10 mouse cellular contexts compared by ENCODE assay signal in genomic region chr8:95411309-95411972, GRCm38 (mm10). TPM values are rescaled to one million over a fixed set of nuclear protein-coding genes. Genes with fewer than 3 reads are reported as not detected.
DNase-seq lines count a peak whose midpoint lies in the region; ATAC-seq and TF ChIP-seq lines count a peak whose summit lies in the region.
"Had no signal": no experiment of that assay in that cellular context is flagged by ENCODE, and none has a peak within 500 bp of the region (broad histone marks: within the 10 kb centered on the region; RNA-seq: fewer than 3 reads in every experiment).

No protein-coding gene starts in this region.

- TF ChIP-seq POLR2A in brain, embryonic 14.5 days (IDR thresholded peaks at IDR 0.05; ENCODE audit: borderline replicate concordance, extremely low read depth, insufficient read depth, insufficient read length, poor library complexity, severe bottlenecking), result no peak

- 49% methylated on average over 10 of the region's 10 CpGs for WGBS in hindbrain, embryonic 15.5 days
- 58% methylated on average over 10 of the region's 10 CpGs for WGBS in hindbrain, embryonic 11.5 days
- 27% methylated on average over 10 of the region's 10 CpGs for WGBS in heart, embryonic 12.5 days
- 30% methylated on average over 10 of the region's 10 CpGs for WGBS in lung, embryonic 15.5 days

- no peak overlapping the region for H3K9ac ChIP-seq in hindbrain, embryonic 15.5 days
- no peak overlapping the region for H3K9ac ChIP-seq in hindbrain, embryonic 11.5 days (ENCODE audit: low read depth, low read length)
- peak overlapping the region; percentile 45; the same call in 1 of the 2 replicates for H3K9ac ChIP-seq in heart, embryonic 12.5 days
- H3K9ac ChIP-seq in lung, embryonic 15.5 days, result no peak overlapping the region

- H3K27ac ChIP-seq in hindbrain, embryonic 15.5 days (replicated peaks), result no peak overlapping the region
- H3K27ac ChIP-seq in hindbrain, embryonic 11.5 days (ENCODE audit: low read depth, low read length), result no peak overlapping the region
- H3K27ac ChIP-seq in heart, embryonic 12.5 days (ENCODE audit: poor library complexity, severe bottlenecking), result peak overlapping the region; percentile 54
- peak overlapping the region; percentile 30 for H3K27ac ChIP-seq in lung, embryonic 15.5 days
- H3K27ac ChIP-seq: macrophage had no signal

- no peak for DNase-seq in hindbrain, embryonic 11.5 days (ENCODE audit: low spot score)
- DNase-seq in brain, embryonic 14.5 days (ENCODE audit: low read depth), result peak; percentile 48
- DNase-seq in layer of hippocampus, postnatal 36 days, result no peak

- no peaks in the 10 kb centered on the region for H3K9me3 ChIP-seq in hindbrain, embryonic 15.5 days
- H3K9me3 ChIP-seq in hindbrain, embryonic 11.5 days (ENCODE audit: control insufficient read depth, low read length), result no peaks in the 10 kb centered on the region
- H3K9me3 ChIP-seq in heart, embryonic 12.5 days (replicated peaks), result peaks cover 3% of the 10 kb centered on the region; the same call in 1 of the 2 replicates
- H3K9me3 ChIP-seq in lung, embryonic 15.5 days, result no peaks in the 10 kb centered on the region

- H3K27me3 ChIP-seq in hindbrain, embryonic 15.5 days, result no peaks in the 10 kb centered on the region
- no peaks in the 10 kb centered on the region for H3K27me3 ChIP-seq in hindbrain, embryonic 11.5 days (ENCODE audit: control insufficient read depth, insufficient read depth, low read length)
- no peaks in the 10 kb centered on the region for H3K27me3 ChIP-seq in heart, embryonic 12.5 days (replicated peaks)
- no peaks in the 10 kb centered on the region for H3K27me3 ChIP-seq in lung, embryonic 15.5 days

- H3K4me1 ChIP-seq in hindbrain, embryonic 15.5 days (replicated peaks), result no peaks in the 10 kb centered on the region
- H3K4me1 ChIP-seq in hindbrain, embryonic 11.5 days (replicated peaks; ENCODE audit: control insufficient read depth, insufficient read depth, low read length), result no peaks in the 10 kb centered on the region
- peaks cover 12% of the 10 kb centered on the region for H3K4me1 ChIP-seq in heart, embryonic 12.5 days (replicated peaks)
- H3K4me1 ChIP-seq in lung, embryonic 15.5 days, result peaks cover 7% of the 10 kb centered on the region; the same call in 1 of the 2 replicates

- no peak overlapping the region for H3K4me3 ChIP-seq in hindbrain, embryonic 15.5 days
- no peak overlapping the region for H3K4me3 ChIP-seq in hindbrain, embryonic 11.5 days (ENCODE audit: low read depth, low read length)
- H3K4me3 ChIP-seq in heart, embryonic 12.5 days, result no peak overlapping the region
- no peak overlapping the region for H3K4me3 ChIP-seq in lung, embryonic 15.5 days
- H3K4me3 ChIP-seq: erythroblast, embryonic 14.5 days had no signal

- no peak for TF ChIP-seq CTCF in brain, embryonic 14.5 days (IDR thresholded peaks at IDR 0.05; ENCODE audit: borderline replicate concordance, extremely low read depth, insufficient read depth, insufficient read length)

- H3K4me2 ChIP-seq in hindbrain, embryonic 15.5 days, result no peak overlapping the region
- no peak overlapping the region for H3K4me2 ChIP-seq in hindbrain, embryonic 11.5 days (replicated peaks; ENCODE audit: low read depth, low read length)
- peak overlapping the region; percentile 17; the same call in 1 of the 2 replicates for H3K4me2 ChIP-seq in heart, embryonic 12.5 days
- H3K4me2 ChIP-seq in lung, embryonic 15.5 days, result no peak overlapping the region

- H3K36me3 ChIP-seq in hindbrain, embryonic 15.5 days, result no peaks in the 10 kb centered on the region
- H3K36me3 ChIP-seq in hindbrain, embryonic 11.5 days (ENCODE audit: control insufficient read depth, insufficient read depth, low read length), result no peaks in the 10 kb centered on the region
- H3K36me3 ChIP-seq in heart, embryonic 12.5 days, result no peaks in the 10 kb centered on the region
- H3K36me3 ChIP-seq in lung, embryonic 15.5 days, result no peaks in the 10 kb centered on the region

- ATAC-seq in hindbrain, embryonic 15.5 days (ENCODE audit: low FRiP score, low read depth), result peak; percentile 38; the same call in 1 of the 2 replicates
- no peak for ATAC-seq in hindbrain, embryonic 11.5 days (ENCODE audit: low FRiP score)
- peak; percentile 64 for ATAC-seq in heart, embryonic 12.5 days (ENCODE audit: insufficient number of reproducible peaks, low FRiP score)
- ATAC-seq in lung, embryonic 15.5 days (ENCODE audit: borderline replicate concordance, extremely low read depth, low FRiP score, low TSS enrichment), result no peak; the same call in 1 of the 2 replicates
- no peak for ATAC-seq in cerebellum, adult (ENCODE audit: insufficient number of reproducible peaks, low FRiP score, low TSS enrichment)
- no peak for ATAC-seq in megakaryocyte-erythroid progenitor cell, adult 5-6 weeks (replicated peaks; ENCODE audit: low FRiP score, low TSS enrichment, poor library complexity, severe bottlenecking)

RNA-seq across cellular contexts. Expression of gene Cfap20, which starts 23.2 kb away (rescaled TPM):
- 120 and 122 TPM in 2 replicates for polyA plus RNA-seq in hindbrain, embryonic 15.5 days (2015; fragmentation: Nextera tagmentation; extraction: Ambion mirVana)
- polyA plus RNA-seq in hindbrain, embryonic 11.5 days (2014; fragmentation: Nextera tagmentation; extraction: Ambion mirVana), result 141 and 145 TPM in 2 replicates
- 100 and 150 TPM in 2 replicates for polyA plus RNA-seq in brain, embryonic 14.5 days (2012; rRNA removed)
- polyA plus RNA-seq in heart, embryonic 12.5 days (2016; fragmentation: Nextera tagmentation; extraction: Ambion mirVana), result 151 and 153 TPM in 2 replicates
- polyA plus RNA-seq in lung, embryonic 15.5 days (2015; fragmentation: Nextera tagmentation; extraction: Ambion mirVana), result 143 and 150 TPM in 2 replicates
- total RNA-seq in layer of hippocampus, postnatal 36 days (2021), result 10 to 100 TPM; 55.4 to 63.9 TPM
- 53.9 and 69.9 TPM in 2 replicates for total RNA-seq in megakaryocyte-erythroid progenitor cell, adult 5-6 weeks (2014; fragmentation: Nextera tagmentation)
- total RNA-seq in megakaryocyte-erythroid progenitor cell, adult 5-6 weeks (2017), result 64.6 and 71.3 TPM in 2 replicates

RNA-seq across cellular contexts. Expression of gene Mmp15, which starts 59.4 kb away (rescaled TPM):
- 20.0 and 22.1 TPM in 2 replicates for polyA plus RNA-seq in hindbrain, embryonic 15.5 days (2015; fragmentation: Nextera tagmentation; extraction: Ambion mirVana)
- polyA plus RNA-seq in hindbrain, embryonic 11.5 days (2014; fragmentation: Nextera tagmentation; extraction: Ambion mirVana), result 13.0 and 15.7 TPM in 2 replicates
- polyA plus RNA-seq in brain, embryonic 14.5 days (2012; rRNA removed), result 20.7 and 34.4 TPM in 2 replicates
- 86.0 and 86.6 TPM in 2 replicates for polyA plus RNA-seq in heart, embryonic 12.5 days (2016; fragmentation: Nextera tagmentation; extraction: Ambion mirVana)
- 18.1 and 20.4 TPM in 2 replicates for polyA plus RNA-seq in lung, embryonic 15.5 days (2015; fragmentation: Nextera tagmentation; extraction: Ambion mirVana)
- total RNA-seq in layer of hippocampus, postnatal 36 days (2021), result 10 to 100 TPM; 16.3 to 17.9 TPM
- 0.20 TPM in 1 of 2 replicates, not detected in the other for total RNA-seq in megakaryocyte-erythroid progenitor cell, adult 5-6 weeks (2014; fragmentation: Nextera tagmentation)
- total RNA-seq in megakaryocyte-erythroid progenitor cell, adult 5-6 weeks (2017), result 0.11 and 0.28 TPM in 2 replicates

Comparison
In these comparisons a context has a peak if more than half of its experiments do, and no peak if none do; other contexts are left out.
1. ATAC-seq: peak in hindbrain, embryonic 15.5 days (single experiment) and heart, embryonic 12.5 days (single experiment); none in hindbrain, embryonic 11.5 days (single experiment), lung, embryonic 15.5 days (single experiment), cerebellum, adult (single experiment) and megakaryocyte-erythroid progenitor cell, adult 5-6 weeks (single experiment).
2. H3K27ac ChIP-seq: peak in heart, embryonic 12.5 days (single experiment) and lung, embryonic 15.5 days (single experiment); none in hindbrain, embryonic 15.5 days (single experiment) and hindbrain, embryonic 11.5 days (single experiment).